Mouse (Mus musculus) liver, embryonic 14.5 days (tissue): ENCODE data around the gene Fetub. TPM values are rescaled to one million over a fixed set of nuclear protein-coding genes. Genes with fewer than 3 reads are reported as not detected.

Source experiments
- ATAC-seq: fragments of 200-750 bp; cut with Nextera tagmentation; 2 replicates; pipeline ENCODE4 v1.8.0; 2017; ENCODE audit warnings: moderate number of reproducible peaks, mild to moderate bottlenecking, moderate library complexity; ENCODE audit not compliant: insufficient read depth
- DNase-seq, 3 experiments: peaks; one replicate each; pipeline ENCODE4 v3.0.0-alpha.2; 2012 to 2013; ENCODE audit warnings: low read depth in 3 of 3, low spot score in 3 of 3
- H3K27ac ChIP-seq: fragments of 300-500 bp; sonication (generic); 2 replicates; pipeline ENCODE4 v1.5.1; 2014; ENCODE audit warnings: moderate library complexity, mild to moderate bottlenecking, control low read depth, inconsistent platforms
- H3K27me3 ChIP-seq: fragments of 300-500 bp; sonication (generic); 2 replicates; pipeline ENCODE4 v1.6.1; 2014; ENCODE audit warnings: mild to moderate bottlenecking, low read length, moderate library complexity; ENCODE audit not compliant: control insufficient read depth, insufficient read depth
- H3K36me3 ChIP-seq: fragments of 300-500 bp; sonication (generic); replicated peaks from 2 replicates; pipeline ENCODE4 v1.6.1; 2014; ENCODE audit warnings: low read depth; ENCODE audit not compliant: control insufficient read depth, insufficient read depth
- H3K4me1 ChIP-seq, 2 experiments: fragments of 200-500 bp in 1 of 2; fragments of 300-500 bp in 1 of 2; sonication (generic) in 1 of 2; replicated peaks; 2 replicates each; pipeline ENCODE4 v1.6.1; 2012 to 2014; ENCODE audit warnings: antibody characterized with exemption in 1 of 2, inconsistent platforms in 1 of 2, low read length in 1 of 2; ENCODE audit not compliant: control insufficient read depth in 2 of 2, insufficient read depth in 2 of 2
- H3K4me2 ChIP-seq: fragments of 300-500 bp; sonication (generic); 2 replicates; pipeline ENCODE4 v1.6.1; 2014; ENCODE audit warnings: low read depth, mild to moderate bottlenecking, control low read depth, moderate library complexity
- H3K4me3 ChIP-seq, 2 experiments: fragments of 200-500 bp in 1 of 2; fragments of 300-500 bp in 1 of 2; sonication (generic) in 1 of 2; 2 replicates each; pipeline ENCODE4 v1.5.1; 2012 to 2014; ENCODE audit warnings: low read depth in 2 of 2, low read length in 2 of 2, mild to moderate bottlenecking in 2 of 2, control low read depth in 1 of 2, inconsistent platforms in 1 of 2, moderate library complexity in 1 of 2; ENCODE audit not compliant: insufficient read depth in 1 of 2
- H3K9ac ChIP-seq: fragments of 300-500 bp; sonication (generic); replicated peaks from 2 replicates; pipeline ENCODE4 v1.6.1; 2014; ENCODE audit warnings: mild to moderate bottlenecking, control low read depth, moderate library complexity
- H3K9me3 ChIP-seq: fragments of 300-500 bp; sonication (generic); 2 replicates; pipeline ENCODE4 v1.6.1; 2016; ENCODE audit warnings: low read length, mixed read lengths; ENCODE audit not compliant: control insufficient read depth
- CTCF ChIP-seq: IDR thresholded peaks from 2 replicates; pipeline ENCODE4 v1.5.1; 2016; ENCODE audit warnings: antibody characterized with exemption, low read depth, control low read depth
- EP300 ChIP-seq: IDR thresholded peaks from 2 replicates; pipeline ENCODE4 v1.6.1; 2016; ENCODE audit warnings: antibody characterized with exemption, low read depth
- WGBS: fragments of 180-500 bp; shearing (Covaris S2); extraction: QIAGEN DNeasy Blood & Tissue Kit; methylation state at CpG from one replicate; pipeline ENCODE4 v1.1.7; 2014; ENCODE audit not compliant: insufficient replicate concordance; 5-methylcytosine and 5-hydroxymethylcytosine counted together
- polyA plus RNA-seq, 2 experiments: library from polyadenylated mRNA; depleted of rRNA in 1 of 2; stranded (reverse) in 1 of 2; unstranded in 1 of 2; fragments of >200 nt; fragmentation: Nextera tagmentation in 1 of 2; extraction: Ambion mirVana in 1 of 2; gene quantifications; 2 replicates each; pipeline versions ENCODE4 v1.2.1 to v1.2.3; 2012 to 2014

Fetub gene
- polyA plus RNA-seq, 2 experiments, result 1.5 to 2.3 TPM

GRCm38 (mm10) chr16:22901326-22901725 is 16.8 kb upstream of the Fetub start:
- H3K4me2 ChIP-seq, result no peak overlapping the region
- no peak for DNase-seq
- no peaks in the 10 kb centered on the region for H3K9me3 ChIP-seq
- WGBS, result 48% methylated on average over 3 of the region's 3 CpGs
- H3K9ac ChIP-seq, result no peak overlapping the region
- no peak overlapping the region for H3K27ac ChIP-seq
- TF ChIP-seq EP300, result no peak
- TF ChIP-seq CTCF, result no peak
- H3K4me1 ChIP-seq, result peaks cover 0 to 2% of the 10 kb centered on the region in 2 experiments; a peak in 1 of 4 replicates
- no peak for ATAC-seq
- no peaks in the 10 kb centered on the region for H3K27me3 ChIP-seq
- H3K4me3 ChIP-seq, result no peak overlapping the region
- H3K36me3 ChIP-seq, result no peaks in the 10 kb centered on the region

GRCm38 (mm10) chr16:22909290-22909689 is 8.8 kb upstream of the Fetub start:
- H3K27me3 ChIP-seq, result no peaks in the 10 kb centered on the region
- TF ChIP-seq CTCF (no peak), EP300 (no peak)
- no peak overlapping the region for H3K9ac ChIP-seq
- H3K4me2 ChIP-seq, result no peak overlapping the region
- H3K4me1 ChIP-seq, result no peaks in the 10 kb centered on the region
- DNase-seq, result no peak
- no peak overlapping the region for H3K27ac ChIP-seq
- no peak for ATAC-seq
- no peaks in the 10 kb centered on the region for H3K36me3 ChIP-seq
- WGBS, result 71% methylated on average over 6 of the region's 6 CpGs
- H3K9me3 ChIP-seq, result no peaks in the 10 kb centered on the region
- no peak overlapping the region for H3K4me3 ChIP-seq

- TF ChIP-seq EP300, result no peak
- TF ChIP-seq CTCF, result no peak
These were observed 6.1 kb upstream of the Fetub start for GRCm38 (mm10) chr16:22911986-22912385.

GRCm38 (mm10) chr16:22912886-22913285 is 5.2 kb upstream of the Fetub start:
- H3K9ac ChIP-seq, result no peak overlapping the region
- no peak for ATAC-seq
- H3K27me3 ChIP-seq, result no peaks in the 10 kb centered on the region
- 66% methylated on average over 6 of the region's 6 CpGs for WGBS
- H3K27ac ChIP-seq, result no peak overlapping the region
- TF ChIP-seq EP300 (no peak), CTCF (no peak)
- H3K36me3 ChIP-seq, result no peaks in the 10 kb centered on the region
- H3K4me3 ChIP-seq, result no peak overlapping the region
- H3K4me1 ChIP-seq, result no peaks in the 10 kb centered on the region
- H3K4me2 ChIP-seq, result no peak overlapping the region
- H3K9me3 ChIP-seq, result no peaks in the 10 kb centered on the region
- no peak for DNase-seq

More at GRCm38 (mm10) chr16:22911986-22912385, 6.1 kb upstream of the Fetub start:
- WGBS, result 59% methylated on average over 3 of the region's 3 CpGs
- H3K36me3 ChIP-seq, result no peaks in the 10 kb centered on the region
- H3K4me3 ChIP-seq, result no peak overlapping the region
- H3K27me3 ChIP-seq, result no peaks in the 10 kb centered on the region
- H3K4me1 ChIP-seq, result no peaks in the 10 kb centered on the region
- no peak for DNase-seq
- no peak overlapping the region for H3K27ac ChIP-seq
- ATAC-seq, result no peak
- no peak overlapping the region for H3K9ac ChIP-seq
- H3K9me3 ChIP-seq, result no peaks in the 10 kb centered on the region
- H3K4me2 ChIP-seq, result no peak overlapping the region

GRCm38 (mm10) chr16:22914276-22914675 is 3.9 kb upstream of the Fetub start:
- DNase-seq (no peak), ATAC-seq (no peak)
- no peaks in the 10 kb centered on the region for H3K27me3 ChIP-seq
- no peak overlapping the region for H3K27ac ChIP-seq
- no peaks in the 10 kb centered on the region for H3K9me3 ChIP-seq
- H3K4me2 ChIP-seq, result no peak overlapping the region
- no peak overlapping the region for H3K9ac ChIP-seq
- no peak overlapping the region for H3K4me3 ChIP-seq
- H3K36me3 ChIP-seq, result no peaks in the 10 kb centered on the region
- no peaks in the 10 kb centered on the region for H3K4me1 ChIP-seq
- no peak for TF ChIP-seq EP300
- TF ChIP-seq CTCF, result no peak
